ENCODE assay signal across 28 mouse cellular contexts in the genomic region with DNA sequence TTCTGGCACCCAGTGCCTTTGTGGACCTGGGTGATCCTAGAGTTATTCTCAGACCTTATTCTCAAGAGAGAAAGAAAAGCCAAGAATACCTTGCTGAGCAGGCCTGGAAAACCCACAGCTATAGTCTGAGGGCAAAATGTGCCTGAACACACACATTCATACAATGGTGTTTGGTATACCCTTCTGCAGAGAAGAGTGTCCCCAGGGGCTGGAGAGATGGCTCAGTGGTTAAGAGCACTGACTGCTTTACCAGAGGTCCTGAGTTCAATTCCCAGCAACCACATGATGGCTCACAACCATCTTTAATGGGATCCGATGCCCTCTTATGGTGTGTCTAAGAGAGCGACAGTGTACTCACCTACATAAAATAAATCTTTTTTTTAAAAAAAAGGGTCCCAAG. TPM values are rescaled to one million over a fixed set of nuclear protein-coding genes. Genes with fewer than 3 reads are reported as not detected.
"Had no signal": no experiment of that assay in that cellular context is flagged by ENCODE, and none has a peak within 500 bp of the region (broad histone marks: within the 10 kb centered on the region; RNA-seq: fewer than 3 reads in every experiment).

No protein-coding gene starts in this region.

- H3K4me3 ChIP-seq: heart, embryonic 10.5 days; heart, embryonic 12.5 days; heart, embryonic 13.5 days; heart, embryonic 15.5 days; hindbrain, embryonic 10.5 days; hindbrain, embryonic 12.5 days; hindbrain, embryonic 13.5 days; hindbrain, embryonic 15.5 days; intestine, embryonic 15.5 days; kidney, embryonic 15.5 days; layer of hippocampus, adult 2 months; left cerebral cortex, adult 2 months had no signal

- H3K9ac ChIP-seq: heart, embryonic 12.5 days; heart, embryonic 13.5 days; heart, embryonic 15.5 days; hindbrain, embryonic 12.5 days; hindbrain, embryonic 14.5 days; hindbrain, embryonic 15.5 days; intestine, embryonic 15.5 days; kidney, embryonic 15.5 days had no signal

- H3K27ac ChIP-seq: heart, embryonic 10.5 days; heart, embryonic 13.5 days; heart, embryonic 15.5 days; hindbrain, embryonic 12.5 days; hindbrain, embryonic 13.5 days; hindbrain, embryonic 14.5 days; hindbrain, embryonic 15.5 days; hindbrain, postnatal 0 days; intestine, embryonic 15.5 days; kidney, embryonic 15.5 days; kidney, postnatal 0 days; layer of hippocampus, adult 2 months; left cerebral cortex, adult 2 months had no signal

- H3K4me2 ChIP-seq: heart, embryonic 11.5 days; heart, embryonic 12.5 days; heart, embryonic 13.5 days; heart, embryonic 15.5 days; hindbrain, embryonic 12.5 days; hindbrain, embryonic 13.5 days; hindbrain, embryonic 14.5 days; hindbrain, embryonic 15.5 days; intestine, embryonic 15.5 days; kidney, embryonic 15.5 days had no signal

- H3K36me3 ChIP-seq: heart, embryonic 12.5 days; heart, embryonic 15.5 days; intestine, embryonic 15.5 days had no signal

- ATAC-seq: hindbrain, embryonic 16.5 days; hindbrain, postnatal 0 days; intestine, embryonic 15.5 days; intestine, embryonic 16.5 days; intestine, postnatal 0 days had no signal

- H3K9me3 ChIP-seq: heart, embryonic 10.5 days; heart, embryonic 12.5 days; heart, embryonic 13.5 days; heart, embryonic 15.5 days; hindbrain, embryonic 10.5 days; hindbrain, embryonic 12.5 days; hindbrain, embryonic 13.5 days; hindbrain, embryonic 15.5 days; intestine, embryonic 15.5 days; kidney, embryonic 15.5 days had no signal

RNA-seq across cellular contexts. Expression of a gene that starts 0.7 kb away (rescaled TPM):
- total RNA-seq: heart, postnatal 14 days; heart, postnatal 25 days; heart, postnatal 36 days; heart, postnatal 4 days; hematopoietic stem cell, adult 5-6 weeks; layer of hippocampus, adult 18-20 months; layer of hippocampus, postnatal 25 days; layer of hippocampus, postnatal 36 days had no signal

RNA-seq across cellular contexts. Expression of a gene that starts 9.5 kb away (rescaled TPM):
- total RNA-seq: hematopoietic stem cell, adult 5-6 weeks had no signal
- polyA plus RNA-seq: inflammation-experienced regulatory T-cells, adult 6 months had no signal

RNA-seq across cellular contexts. Expression of a gene that starts 31.4 kb away (rescaled TPM):
- polyA plus RNA-seq: inflammation-experienced regulatory T-cells, adult 6 months had no signal
